Comparison of ENCODE assay signal across 37 mouse cellular contexts in genomic region chr4:49623916-49624315, GRCm38 (mm10). TPM values are rescaled to one million over a fixed set of nuclear protein-coding genes. Genes with fewer than 3 reads are reported as not detected.
"Had no signal": no experiment of that assay in that cellular context is flagged by ENCODE, and none has a peak within 500 bp of the region (broad histone marks: within the 10 kb centered on the region; RNA-seq: fewer than 3 reads in every experiment).

No protein-coding gene starts in this region.

- H3K27me3 ChIP-seq: heart, embryonic 12.5 days; heart, embryonic 13.5 days; heart, embryonic 15.5 days; hindbrain, embryonic 12.5 days; hindbrain, embryonic 13.5 days; hindbrain, embryonic 15.5 days; intestine, embryonic 15.5 days; kidney, embryonic 15.5 days had no signal

- H3K36me3 ChIP-seq: heart, embryonic 10.5 days; heart, embryonic 12.5 days; heart, embryonic 13.5 days; heart, embryonic 15.5 days; hindbrain, embryonic 10.5 days; hindbrain, embryonic 12.5 days; hindbrain, embryonic 13.5 days; hindbrain, embryonic 15.5 days; intestine, embryonic 15.5 days; kidney, embryonic 15.5 days had no signal

- H3K4me3 ChIP-seq: heart, embryonic 10.5 days; heart, embryonic 12.5 days; heart, embryonic 13.5 days; heart, embryonic 15.5 days; hindbrain, embryonic 10.5 days; hindbrain, embryonic 12.5 days; hindbrain, embryonic 13.5 days; hindbrain, embryonic 15.5 days; intestine, embryonic 15.5 days; kidney, embryonic 15.5 days; layer of hippocampus, adult 2 months; left cerebral cortex, adult 2 months had no signal

- DNase-seq: heart, postnatal 10 days; heart, postnatal 14 days; heart, postnatal 36 days; heart, postnatal 4 days; kidney, adult 11 months; kidney, adult 8-10 months; kidney, postnatal 10 days; kidney, postnatal 25 days; kidney, postnatal 36 days; kidney, postnatal 4 days; layer of hippocampus, adult 9-11 months; layer of hippocampus, postnatal 36 days had no signal

- H3K4me1 ChIP-seq: heart, embryonic 13.5 days; heart, embryonic 15.5 days; hindbrain, embryonic 10.5 days; hindbrain, embryonic 12.5 days; hindbrain, embryonic 13.5 days; hindbrain, embryonic 15.5 days; intestine, embryonic 15.5 days had no signal

- H3K27ac ChIP-seq: heart, embryonic 10.5 days; heart, embryonic 13.5 days; heart, embryonic 15.5 days; hindbrain, embryonic 10.5 days; hindbrain, embryonic 12.5 days; hindbrain, embryonic 13.5 days; hindbrain, embryonic 14.5 days; hindbrain, embryonic 15.5 days; hindbrain, postnatal 0 days; intestine, embryonic 15.5 days; kidney, embryonic 15.5 days; kidney, postnatal 0 days; layer of hippocampus, adult 2 months; left cerebral cortex, adult 2 months had no signal

RNA-seq across cellular contexts. Expression of gene Tmem246, which starts 26.2 kb away (rescaled TPM):
- polyA plus RNA-seq: inflammation-experienced regulatory T-cells, adult 6 months had no signal

RNA-seq across cellular contexts. Expression of gene Ppp3r2, which starts 57.9 kb away (rescaled TPM):
- total RNA-seq: heart, postnatal 10 days; heart, postnatal 14 days; heart, postnatal 25 days; heart, postnatal 36 days; heart, postnatal 4 days; hematopoietic stem cell, adult 5-6 weeks had no signal
- polyA plus RNA-seq: heart, embryonic 14.5 days; heart, embryonic 15.5 days; heart, embryonic 16.5 days; heart, postnatal 0 days; hindbrain, embryonic 11.5 days; inflammation-experienced regulatory T-cells, adult 6 months; intestine, postnatal 0 days; kidney, embryonic 14.5 days; kidney, postnatal 0 days; large intestine, adult 2 months had no signal
